Mouse (Mus musculus) 416B (cell line): ENCODE data around the gene Casp2.
A peak's percentile ranks its signal among the peaks of the same experiment; 100 is the strongest.

Experiments used
- DNase-seq: peaks from one replicate; pipeline ENCODE4 v3.0.0; 2011; ENCODE audit warnings: low read depth

The Casp2 gene

GRCm38 (mm10) chr6:42282865-42283528 lies 18.2 kb downstream of the Casp2 start:
- DNase-seq = no peak

GRCm38 (mm10) chr6:42286448-42286847 lies 21.7 kb downstream of the Casp2 start, which contains the start of gene Clcn1:
Clcn1 (plus strand) TSS chr6:42286685.
- no peak for DNase-seq

GRCm38 (mm10) chr6:42287562-42287961 lies 22.8 kb downstream of the Casp2 start:
- DNase-seq = no peak

GRCm38 (mm10) chr6:42293327-42293726 lies 28.5 kb downstream of the Casp2 start:
- no peak for DNase-seq

- peak; percentile 75 for DNase-seq
Measured at GRCm38 (mm10) chr6:42295549-42296094, 30.8 kb downstream of the Casp2 start.

- peak; percentile 84 for DNase-seq
Measured at GRCm38 (mm10) chr6:42299362-42299761, 34.6 kb downstream of the Casp2 start.

- DNase-seq = peak; percentile 12
Measured at GRCm38 (mm10) chr6:42309816-42310378, 45.1 kb downstream of the Casp2 start.

GRCm38 (mm10) chr6:42310427-42311053 lies 45.8 kb downstream of the Casp2 start:
- no peak for DNase-seq

- DNase-seq = no peak
Measured at GRCm38 (mm10) chr6:42318293-42318692, 53.5 kb downstream of the Casp2 start.

GRCm38 (mm10) chr6:42323371-42324066 lies 58.7 kb downstream of the Casp2 start:
- DNase-seq = no peak

- DNase-seq = no peak
Measured at GRCm38 (mm10) chr6:42324067-42324481, 59.3 kb downstream of the Casp2 start.

GRCm38 (mm10) chr6:42324482-42325267 lies 59.9 kb downstream of the Casp2 start, which contains the start of gene Fam131b:
Fam131b (minus strand) TSS chr6:42324643.
- DNase-seq = no peak

- peak; percentile 36 for DNase-seq
Measured at GRCm38 (mm10) chr6:42325268-42325609, 60.5 kb downstream of the Casp2 start.

- no peak for DNase-seq
Measured at GRCm38 (mm10) chr6:42326509-42326908, 61.7 kb downstream of the Casp2 start.

- no peak for DNase-seq
Measured at GRCm38 (mm10) chr6:42328757-42329156, 64.0 kb downstream of the Casp2 start.

GRCm38 (mm10) chr6:42330216-42330615 lies 65.4 kb downstream of the Casp2 start:
- DNase-seq = no peak

GRCm38 (mm10) chr6:42330946-42331345 lies 66.2 kb downstream of the Casp2 start:
- no peak for DNase-seq
